Mouse (Mus musculus) c-Kit-negative CD71-positive TER-119-positive erythroid progenitor cells, embryonic 14.5 days (primary cell): ENCODE measurements around the gene Gm7271.

Source experiments
- DNase-seq: peaks from one replicate; pipeline ENCODE4 v3.0.0-alpha.2; 2013; ENCODE audit warnings: low read depth, low spot score

Gm7271 gene

GRCm38 (mm10) chr5:76483811-76484210 is at the start of gene Gm7271:
Gene Gm7271, plus strand, starts transcription at chr5:76484040.
- no peak for DNase-seq

- no peak for DNase-seq
Measured at GRCm38 (mm10) chr5:76437100-76437499, 46.7 kb upstream of the Gm7271 start.

- DNase-seq, result no peak
Measured at GRCm38 (mm10) chr5:76437696-76438095, 46.1 kb upstream of the Gm7271 start.

GRCm38 (mm10) chr5:76441431-76441830 is 42.4 kb upstream of the Gm7271 start:
- no peak for DNase-seq

- DNase-seq, result no peak
Measured at GRCm38 (mm10) chr5:76474931-76475330, 8.9 kb upstream of the Gm7271 start.

GRCm38 (mm10) chr5:76476873-76477272 is 7.0 kb upstream of the Gm7271 start:
- DNase-seq, result no peak

- DNase-seq, result no peak
Measured at GRCm38 (mm10) chr5:76477764-76478163, 6.1 kb upstream of the Gm7271 start.

- DNase-seq, result no peak
Measured at GRCm38 (mm10) chr5:76495126-76495525, 11.3 kb downstream of the Gm7271 start.

GRCm38 (mm10) chr5:76522446-76522845 is 38.6 kb downstream of the Gm7271 start:
- DNase-seq, result no peak

- DNase-seq, result no peak
Measured at GRCm38 (mm10) chr5:76524623-76525022, 40.8 kb downstream of the Gm7271 start.

GRCm38 (mm10) chr5:76525066-76525465 is 41.2 kb downstream of the Gm7271 start:
- no peak for DNase-seq

- DNase-seq, result no peak
Measured at GRCm38 (mm10) chr5:76525829-76526228, 42.0 kb downstream of the Gm7271 start.

GRCm38 (mm10) chr5:76529040-76529703 is 45.3 kb downstream of the Gm7271 start, which contains the start of gene Exoc1:
Gene Exoc1, plus strand, starts transcription at chr5:76529311.
- DNase-seq, result peak; percentile 89

- DNase-seq, result peak; percentile 1
Measured at GRCm38 (mm10) chr5:76529704-76530066, 45.8 kb downstream of the Gm7271 start.

- no peak for DNase-seq
Measured at GRCm38 (mm10) chr5:76533186-76533585, 49.3 kb downstream of the Gm7271 start.

- no peak for DNase-seq
Measured at GRCm38 (mm10) chr5:76536231-76536630, 52.4 kb downstream of the Gm7271 start.

- no peak for DNase-seq
Measured at GRCm38 (mm10) chr5:76537578-76537977, 53.7 kb downstream of the Gm7271 start.

GRCm38 (mm10) chr5:76540181-76540580 is 56.3 kb downstream of the Gm7271 start:
- DNase-seq, result no peak

GRCm38 (mm10) chr5:76540842-76541241 is 57.0 kb downstream of the Gm7271 start:
- no peak for DNase-seq

- DNase-seq, result no peak
Measured at GRCm38 (mm10) chr5:76543200-76543599, 59.4 kb downstream of the Gm7271 start.

GRCm38 (mm10) chr5:76550426-76550825 is 66.6 kb downstream of the Gm7271 start:
- DNase-seq, result no peak

GRCm38 (mm10) chr5:76565321-76565720 is 81.5 kb downstream of the Gm7271 start:
- DNase-seq, result peak; percentile 45
